Mouse (Mus musculus): Measurements from ENCODE around the gene Polr1d.

The Polr1d gene

GRCm38 (mm10) chr5:147154806-147155371 is 78.0 kb downstream of the Polr1d start:
- no peak for DNase-seq

GRCm38 (mm10) chr5:147155449-147156133 is 78.7 kb downstream of the Polr1d start:
- peak; percentile 7 for DNase-seq

DNA sequence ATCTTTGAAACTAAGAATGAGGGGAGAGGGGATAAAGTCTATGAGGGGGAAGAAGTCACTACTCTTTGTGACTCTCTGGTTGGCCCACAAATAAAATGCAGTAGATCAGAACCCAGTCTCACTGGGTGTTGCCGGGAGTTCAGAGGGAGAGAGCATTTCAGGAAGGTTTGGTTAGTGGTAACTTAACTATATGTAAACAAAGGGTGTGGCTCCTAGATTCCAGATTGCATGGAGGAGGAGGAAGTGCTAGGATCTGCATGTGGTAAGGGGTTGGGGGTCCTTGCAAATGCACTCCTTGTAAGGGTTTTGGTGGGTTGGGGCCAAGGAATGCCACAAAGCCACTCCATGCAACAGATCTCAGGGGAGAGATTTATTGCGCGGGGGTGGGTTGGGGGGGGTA is 79.5 kb downstream of the Polr1d start:
- DNase-seq: no peak

- DNase-seq: no peak
These were observed 80.6 kb downstream of the Polr1d start for GRCm38 (mm10) chr5:147157441-147157840.

DNA sequence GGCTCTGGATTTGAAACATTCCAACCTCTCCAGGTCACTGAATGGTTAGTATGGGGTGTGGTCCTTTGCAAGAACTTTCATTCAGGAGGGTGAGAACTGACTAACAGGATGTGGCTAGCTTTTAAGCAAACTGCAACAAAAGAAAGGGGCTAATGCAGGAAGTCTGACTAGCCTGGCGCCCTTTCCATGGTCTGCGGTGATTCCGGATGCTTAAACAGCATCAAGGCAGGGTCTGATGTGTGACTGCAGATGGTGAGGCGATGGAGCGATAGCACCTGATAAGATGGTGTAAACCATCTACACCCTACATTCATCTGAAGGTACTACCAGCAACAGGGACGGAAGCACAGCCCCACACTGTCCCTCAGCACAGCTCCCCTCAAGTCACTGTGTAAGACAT is 82.5 kb downstream of the Polr1d start:
- no peak for DNase-seq

DNA sequence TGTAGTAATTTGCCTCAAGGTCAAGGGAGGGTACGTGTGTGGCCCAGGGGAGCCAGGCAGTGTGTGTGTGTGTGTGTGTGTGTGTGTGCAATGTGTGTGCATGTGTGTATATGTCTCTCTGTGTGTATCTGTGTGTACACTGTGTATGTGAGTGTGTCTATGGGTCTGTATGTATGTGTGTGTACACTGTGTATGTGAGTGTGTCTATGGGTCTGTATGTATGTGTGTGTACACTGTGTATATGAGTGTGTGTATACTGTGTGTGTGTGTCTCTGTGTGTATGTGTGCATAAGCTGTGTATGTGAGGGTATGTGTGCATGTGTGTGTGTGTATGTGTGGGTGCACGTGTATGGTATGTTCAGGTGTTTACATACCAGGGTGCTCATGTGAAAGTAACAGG is 82.9 kb downstream of the Polr1d start:
- no peak for DNase-seq
